Mouse (Mus musculus) myocyte (in vitro differentiated cells): ENCODE results near the gene Pdlim7. TPM values are rescaled to one million over a fixed set of nuclear protein-coding genes. Genes with fewer than 3 reads are reported as not detected.

Experiments
- H3K27me3 ChIP-seq: one replicate; pipeline ENCODE4 v1.6.1; 2011; ENCODE audit not compliant: control insufficient read depth, insufficient read depth, insufficient read length
- H3K36me3 ChIP-seq: one replicate; pipeline ENCODE4 v1.6.1; 2011; ENCODE audit not compliant: control insufficient read depth, insufficient read depth
- H3K4me2 ChIP-seq: one replicate; pipeline ENCODE4 v1.6.1; 2011; ENCODE audit warnings: low read depth, control low read depth
- H3K4me3 ChIP-seq: one replicate; pipeline ENCODE4 v1.5.1; 2011; ENCODE audit warnings: mild to moderate bottlenecking, control low read depth, moderate library complexity
- H3K79me2 ChIP-seq: one replicate; pipeline ENCODE4 v1.6.1; 2011; ENCODE audit not compliant: control insufficient read depth, insufficient read depth
- H3ac ChIP-seq: one replicate; pipeline ENCODE4 v1.6.1; 2011; ENCODE audit not compliant: control insufficient read depth, insufficient read length
- CEBPB ChIP-seq: IDR thresholded peaks from 2 replicates; pipeline ENCODE4 v1.6.1; 2011; ENCODE audit warnings: mild to moderate bottlenecking, moderate library complexity; ENCODE audit not compliant: poor library complexity, insufficient read depth, severe bottlenecking
- E2F4 ChIP-seq: IDR thresholded peaks from one replicate; pipeline ENCODE4 v1.6.1; 2011; ENCODE audit warnings: mild to moderate bottlenecking, control low read depth, moderate library complexity; ENCODE audit not compliant: insufficient read depth
- MAX ChIP-seq: IDR thresholded peaks from one replicate; pipeline ENCODE4 v1.6.1; 2011; ENCODE audit warnings: low read depth, mild to moderate bottlenecking, control low read depth
- MYOD1 ChIP-seq, 3 experiments: IDR thresholded peaks; one replicate each; pipeline ENCODE4 v1.6.1; 2011; ENCODE audit warnings: control low read depth in 2 of 3, low read depth in 2 of 3, mild to moderate bottlenecking in 2 of 3, moderate library complexity in 1 of 3; ENCODE audit not compliant: insufficient read length in 2 of 3, control insufficient read depth in 1 of 3
- MYOG ChIP-seq, 3 experiments: IDR thresholded peaks; one replicate each; pipeline ENCODE4 v1.6.1; 2011; ENCODE audit warnings: control low read depth in 2 of 3, low read depth in 2 of 3, mild to moderate bottlenecking in 2 of 3; ENCODE audit not compliant: insufficient read length in 2 of 3, control insufficient read depth in 1 of 3, insufficient read depth in 1 of 3
- POLR2A ChIP-seq: IDR thresholded peaks from one replicate; pipeline ENCODE4 v1.6.1; 2011; ENCODE audit warnings: low read depth, mild to moderate bottlenecking, control low read depth, moderate library complexity; ENCODE audit not compliant: insufficient read length
- POLR2AphosphoS2 ChIP-seq: IDR thresholded peaks from one replicate; pipeline ENCODE4 v1.6.1; 2011; ENCODE audit warnings: low read depth, control low read depth; ENCODE audit not compliant: insufficient read length
- REST ChIP-seq: IDR thresholded peaks from one replicate; pipeline ENCODE4 v1.6.1; 2011; ENCODE audit warnings: mild to moderate bottlenecking, control low read depth, moderate library complexity; ENCODE audit not compliant: insufficient read depth, insufficient read length
- SRF ChIP-seq: IDR thresholded peaks from one replicate; pipeline ENCODE4 v1.6.1; 2011; ENCODE audit warnings: low read depth; ENCODE audit not compliant: control insufficient read depth, insufficient read length
- TCF12 ChIP-seq: IDR thresholded peaks from one replicate; pipeline ENCODE4 v1.6.1; 2011; ENCODE audit warnings: mild to moderate bottlenecking, control low read depth; ENCODE audit not compliant: poor library complexity, insufficient read depth, severe bottlenecking
- TCF3 ChIP-seq: IDR thresholded peaks from one replicate; pipeline ENCODE4 v1.6.1; 2011; ENCODE audit warnings: low read depth, control low read depth; ENCODE audit not compliant: insufficient read length
- USF1 ChIP-seq: IDR thresholded peaks from one replicate; pipeline ENCODE4 v1.6.1; 2011; ENCODE audit warnings: low read depth, mild to moderate bottlenecking, control low read depth, moderate library complexity
- polyA plus RNA-seq: library from polyadenylated mRNA; unstranded; fragments of >200 nt; fragmentation: generic; extraction: Trizol; gene quantifications from one replicate; pipeline ENCODE4 v1.2.1, GENCODE M21; 2012; ENCODE audit warnings: missing spikeins

The Pdlim7 gene
- polyA plus RNA-seq, 1 experiment, result 553 TPM

DNA sequence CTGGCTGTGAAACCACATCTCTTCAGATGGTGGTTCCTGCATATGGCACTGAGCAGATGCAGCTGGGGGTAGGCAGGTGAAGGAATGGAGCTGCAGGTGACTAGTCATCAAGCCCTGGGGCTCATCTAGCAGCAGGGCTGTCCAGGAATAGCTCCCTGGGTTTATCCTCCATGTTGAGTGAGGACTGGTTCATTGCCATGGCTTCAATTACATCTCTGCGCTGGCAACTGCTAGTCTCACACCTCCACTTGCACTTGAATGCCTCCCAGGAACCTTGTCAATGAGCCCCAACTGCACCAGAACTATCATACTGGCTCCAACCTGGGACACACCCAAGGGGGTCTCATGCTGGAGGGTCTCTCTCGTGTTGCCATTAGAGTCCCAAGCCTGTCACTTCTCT lies 34.4 kb upstream of the Pdlim7 start:
- H3K79me2 ChIP-seq, result no peaks in the 10 kb centered on the region
- TF ChIP-seq MYOD1 (IDR thresholded peaks at IDR 0.05; ENCODE audit: control insufficient read depth in 1 of 3, insufficient read length in 2 of 3, low read depth in 2 of 3), result no peak
- no peak for TF ChIP-seq TCF12
- no peak for TF ChIP-seq E2F4
- TF ChIP-seq POLR2AphosphoS2, result no peak
- no peak for TF ChIP-seq TCF3
- no peak for TF ChIP-seq REST
- TF ChIP-seq CEBPB, result no peak
- TF ChIP-seq USF1, result no peak
- TF ChIP-seq POLR2A, result no peak
- no peak for TF ChIP-seq MYOG (IDR thresholded peaks at IDR 0.05; ENCODE audit: control insufficient read depth in 1 of 3, insufficient read depth in 1 of 3, insufficient read length in 2 of 3, low read depth in 2 of 3)
- no peak for TF ChIP-seq SRF
- TF ChIP-seq MAX, result no peak
- H3K36me3 ChIP-seq, result peaks cover 18% of the 10 kb centered on the region
- no peak overlapping the region for H3K4me3 ChIP-seq
- no peak overlapping the region for H3ac ChIP-seq
- no peaks in the 10 kb centered on the region for H3K27me3 ChIP-seq
- no peak overlapping the region for H3K4me2 ChIP-seq

DNA sequence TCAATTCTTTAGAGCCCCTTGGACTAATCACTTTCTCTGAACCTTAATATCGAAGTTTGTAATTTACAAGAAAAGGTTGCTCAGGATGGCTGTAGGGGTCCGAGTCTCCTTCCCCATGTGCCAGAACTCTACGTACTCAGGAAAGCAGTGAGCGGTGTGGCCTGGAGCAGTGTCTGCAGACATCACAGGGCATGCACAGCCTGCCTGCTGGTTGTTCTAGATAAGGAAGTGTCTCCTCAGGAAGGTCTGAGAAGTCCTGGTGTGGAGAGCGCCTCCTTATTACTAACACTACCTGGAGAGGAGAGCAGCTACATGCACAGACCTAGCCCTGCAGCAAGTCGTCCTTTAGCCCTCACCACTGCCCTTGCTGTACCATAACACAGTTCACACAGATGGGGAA lies 31.3 kb upstream of the Pdlim7 start:
- Histone ChIP-seq H3ac (no peak overlapping the region), H3K79me2 (no peaks in the 10 kb centered on the region), H3K4me2 (no peak overlapping the region), H3K27me3 (no peaks in the 10 kb centered on the region), H3K4me3 (no peak overlapping the region), H3K36me3 (peaks cover 10% of the 10 kb centered on the region)
- TF ChIP-seq POLR2A (no peak), MAX (no peak), TCF12 (no peak), USF1 (no peak), MYOG (IDR thresholded peaks at IDR 0.05; ENCODE audit: control insufficient read depth in 1 of 3, insufficient read depth in 1 of 3, insufficient read length in 2 of 3, low read depth in 2 of 3) (no peak), REST (no peak), POLR2AphosphoS2 (no peak), CEBPB (no peak), TCF3 (no peak), SRF (no peak), MYOD1 (IDR thresholded peaks at IDR 0.05; ENCODE audit: control insufficient read depth in 1 of 3, insufficient read length in 2 of 3, low read depth in 2 of 3) (no peak), E2F4 (no peak)

GRCm38 (mm10) chr13:55543447-55543846 lies 30.0 kb upstream of the Pdlim7 start:
- no peak for TF ChIP-seq USF1
- TF ChIP-seq TCF3, result no peak
- TF ChIP-seq MYOD1 (IDR thresholded peaks at IDR 0.05; ENCODE audit: control insufficient read depth in 1 of 3, insufficient read length in 2 of 3, low read depth in 2 of 3), result no peak
- no peak for TF ChIP-seq MYOG (IDR thresholded peaks at IDR 0.05; ENCODE audit: control insufficient read depth in 1 of 3, insufficient read depth in 1 of 3, insufficient read length in 2 of 3, low read depth in 2 of 3)
- TF ChIP-seq CEBPB, result no peak
- TF ChIP-seq POLR2AphosphoS2, result no peak
- no peak for TF ChIP-seq MAX
- no peak for TF ChIP-seq SRF
- TF ChIP-seq E2F4, result no peak
- TF ChIP-seq REST, result no peak
- no peak for TF ChIP-seq TCF12
- TF ChIP-seq POLR2A, result no peak
- Histone ChIP-seq H3ac (no peak overlapping the region), H3K4me3 (no peak overlapping the region), H3K36me3 (peaks cover 10% of the 10 kb centered on the region), H3K27me3 (no peaks in the 10 kb centered on the region), H3K79me2 (no peaks in the 10 kb centered on the region), H3K4me2 (no peak overlapping the region)

DNA sequence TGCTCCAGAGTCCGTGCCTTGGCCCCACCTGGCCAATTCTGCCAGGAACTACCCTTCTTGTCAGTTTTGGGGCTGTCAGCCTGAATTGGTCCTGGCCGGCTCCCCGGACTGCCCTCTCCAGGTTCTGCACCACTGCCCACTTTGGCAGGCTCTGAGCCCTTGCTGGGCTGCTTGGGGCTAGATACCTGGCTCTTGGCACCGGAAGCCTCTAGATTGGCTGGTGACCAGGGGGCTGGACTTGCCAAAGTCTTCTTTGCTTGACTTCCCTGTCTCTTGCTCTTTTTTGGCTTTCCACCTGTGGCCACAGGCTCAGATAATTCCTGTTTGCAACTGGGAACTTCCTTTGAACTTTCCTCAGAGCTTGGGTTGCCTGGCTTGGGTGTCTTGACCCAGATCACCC lies 29.4 kb upstream of the Pdlim7 start:
- H3K27me3 ChIP-seq, result no peaks in the 10 kb centered on the region
- no peak overlapping the region for H3K4me2 ChIP-seq
- no peaks in the 10 kb centered on the region for H3K79me2 ChIP-seq
- H3ac ChIP-seq, result no peak overlapping the region
- H3K36me3 ChIP-seq, result peaks cover 10% of the 10 kb centered on the region
- H3K4me3 ChIP-seq, result no peak overlapping the region
- TF ChIP-seq CEBPB (no peak), REST (no peak), SRF (no peak), E2F4 (no peak), TCF12 (no peak), POLR2A (no peak), TCF3 (no peak), USF1 (no peak), POLR2AphosphoS2 (no peak), MYOD1 (IDR thresholded peaks at IDR 0.05; ENCODE audit: control insufficient read depth in 1 of 3, insufficient read length in 2 of 3, low read depth in 2 of 3) (no peak)

GRCm38 (mm10) chr13:55540933-55541332 lies 27.5 kb upstream of the Pdlim7 start:
- H3ac ChIP-seq, result no peak overlapping the region
- H3K4me3 ChIP-seq, result no peak overlapping the region

More at GRCm38 (mm10) chr13:55540933-55541332, 27.5 kb upstream of the Pdlim7 start:
- TF ChIP-seq SRF (no peak), REST (no peak), MYOG (IDR thresholded peaks at IDR 0.05; ENCODE audit: control insufficient read depth in 1 of 3, insufficient read depth in 1 of 3, insufficient read length in 2 of 3, low read depth in 2 of 3) (no peak), POLR2A (no peak), POLR2AphosphoS2 (no peak), E2F4 (no peak), USF1 (no peak)
- H3K36me3 ChIP-seq, result peaks cover 10% of the 10 kb centered on the region
- H3K4me2 ChIP-seq, result no peak overlapping the region
- peaks cover 2% of the 10 kb centered on the region for H3K79me2 ChIP-seq
- no peaks in the 10 kb centered on the region for H3K27me3 ChIP-seq
